Mouse (Mus musculus): ENCODE data around the gene Kazn. TPM values are rescaled to one million over a fixed set of nuclear protein-coding genes. Genes with fewer than 3 reads are reported as not detected.

The Kazn gene
- total and polyA plus RNA-seq, 3 experiments: 1.3 to 9.7 (median 4.2) TPM

GRCm38 (mm10) chr4:142071243-142071991, 167.8 kb downstream of the Kazn start:
- 0 out of 2 replicates have a peak overlapping the region, but pooled peaks have one; percentile 17 for H3K4me2 ChIP-seq (ENCODE audit: insufficient read depth, low read depth, poor library complexity, severe bottlenecking)
- no peaks in the 10 kb centered on the region for H3K79me2 ChIP-seq (replicated peaks; ENCODE audit: control insufficient read depth, extremely low read depth, insufficient read depth, poor library complexity, severe bottlenecking)
- dilution Hi-C loops (cut with MboI; ENCODE audit: extremely low pct_ligation_motif_present, extremely low pct_unique_long_range_greater_than_20kb, low sequenced_read_pairs): no loop called here
- H3K9ac ChIP-seq (ENCODE audit: insufficient read depth, low read depth): no peak overlapping the region
- in situ Hi-C loops (cut with MboI; ENCODE audit: low pct_ligation_motif_present, low pct_unique_long_range_greater_than_20kb, low sequenced_read_pairs): loop anchor here (10.0 kb wide), 1 partner anchor 207 kb away; no protein-coding TSS in a partner anchor
- no peaks in the 10 kb centered on the region for H3K9me3 ChIP-seq (replicated peaks; ENCODE audit: low read length)
- no peaks in the 10 kb centered on the region for H3K36me3 ChIP-seq (replicated peaks in 1 of 2; ENCODE audit: control insufficient read depth in 1 of 2, insufficient read depth in 1 of 2, low read length in 1 of 2)
- no peak overlapping the region for H3K27ac ChIP-seq (ENCODE audit: insufficient read depth, low read depth)
- TF ChIP-seq ELF1 (IDR thresholded peaks at IDR 0.05; ENCODE audit: low read depth, low read length) (no peak), USF2 (conservative IDR thresholded peaks at IDR 0.05; ENCODE audit: low read depth, low read length) (no peak), NRF1 (IDR thresholded peaks at IDR 0.05; ENCODE audit: low read depth, low read length) (no peak), CHD1 (IDR thresholded peaks at IDR 0.05; ENCODE audit: low read depth, low read length) (no peak), BHLHE40 (IDR thresholded peaks at IDR 0.05; ENCODE audit: low read depth, low read length) (no peak), CTCF (conservative IDR thresholded peaks at IDR 0.05 in 1 of 2, IDR thresholded peaks at IDR 0.05 in 1 of 2; ENCODE audit: low read depth in 2 of 2, low read length in 2 of 2) (no peak), ZNF384 (IDR thresholded peaks at IDR 0.05; ENCODE audit: low read depth, low read length) (no peak)
- no peaks in the 10 kb centered on the region for H3K27me3 ChIP-seq (replicated peaks)
- DNase-seq (ENCODE audit: extremely low read depth): no peak
- peaks cover 17 to 66% of the 10 kb centered on the region in 2 experiments for H3K4me1 ChIP-seq (ENCODE audit: control insufficient read depth in 1 of 2, insufficient read depth in 2 of 2)
- H3K4me3 ChIP-seq (replicated peaks in 1 of 3; ENCODE audit: low read depth in 2 of 3, low read length in 2 of 3, poor library complexity in 1 of 3): no peak overlapping the region

GRCm38 (mm10) chr4:142070840-142071239, 168.4 kb downstream of the Kazn start:
- H3K4me3 ChIP-seq (replicated peaks in 1 of 3; ENCODE audit: low read depth in 2 of 3, low read length in 2 of 3, poor library complexity in 1 of 3): no peak overlapping the region
- no peaks in the 10 kb centered on the region for H3K36me3 ChIP-seq (replicated peaks in 1 of 2; ENCODE audit: control insufficient read depth in 1 of 2, insufficient read depth in 1 of 2, low read length in 1 of 2)
- no peak for TF ChIP-seq UBTF (IDR thresholded peaks at IDR 0.05; ENCODE audit: low read depth, low read length)
- no peak for TF ChIP-seq GABPA (IDR thresholded peaks at IDR 0.05; ENCODE audit: insufficient replicate concordance, low read depth, low read length)
- TF ChIP-seq KAT2A (IDR thresholded peaks at IDR 0.05; ENCODE audit: insufficient replicate concordance, low read length): no peak
- no peak for TF ChIP-seq ZNF384 (IDR thresholded peaks at IDR 0.05; ENCODE audit: low read depth, low read length)
- no peak for TF ChIP-seq PAX5 (IDR thresholded peaks at IDR 0.05; ENCODE audit: low read length)
- TF ChIP-seq MEF2A (IDR thresholded peaks at IDR 0.05; ENCODE audit: borderline replicate concordance, low read depth, low read length): no peak
- TF ChIP-seq NELFE (IDR thresholded peaks at IDR 0.05; ENCODE audit: low read depth, low read length): no peak
- TF ChIP-seq NRF1 (IDR thresholded peaks at IDR 0.05; ENCODE audit: low read depth, low read length): no peak
- TF ChIP-seq POLR2A (IDR thresholded peaks at IDR 0.05; ENCODE audit: low read depth, low read length): no peak
- no peak for TF ChIP-seq MAX (IDR thresholded peaks at IDR 0.05; ENCODE audit: low read length)
- TF ChIP-seq ZMIZ1 (IDR thresholded peaks at IDR 0.05; ENCODE audit: low read depth, low read length): no peak
- no peak for TF ChIP-seq TBP (conservative IDR thresholded peaks at IDR 0.05; ENCODE audit: low read depth, low read length)
- TF ChIP-seq HCFC1 (IDR thresholded peaks at IDR 0.05; ENCODE audit: low read depth, low read length): no peak
- no peak for TF ChIP-seq SIN3A (IDR thresholded peaks at IDR 0.05; ENCODE audit: low read length)
- DNase-seq (ENCODE audit: extremely low read depth): no peak
- no peak overlapping the region for H3K27ac ChIP-seq (ENCODE audit: insufficient read depth, low read depth)
- in situ Hi-C loops (cut with MboI; ENCODE audit: low pct_ligation_motif_present, low pct_unique_long_range_greater_than_20kb, low sequenced_read_pairs): loop anchor here (10.0 kb wide), 1 partner anchor 206 kb away; no protein-coding TSS in a partner anchor
- H3K79me2 ChIP-seq (replicated peaks; ENCODE audit: control insufficient read depth, extremely low read depth, insufficient read depth, poor library complexity, severe bottlenecking): no peaks in the 10 kb centered on the region
- peaks cover 17 to 66% of the 10 kb centered on the region in 2 experiments for H3K4me1 ChIP-seq (ENCODE audit: control insufficient read depth in 1 of 2, insufficient read depth in 2 of 2)
- H3K9ac ChIP-seq (ENCODE audit: insufficient read depth, low read depth): no peak overlapping the region
- dilution Hi-C loops (cut with MboI; ENCODE audit: extremely low pct_ligation_motif_present, extremely low pct_unique_long_range_greater_than_20kb, low sequenced_read_pairs): no loop called here
- H3K9me3 ChIP-seq (replicated peaks; ENCODE audit: low read length): no peaks in the 10 kb centered on the region
- H3K4me2 ChIP-seq (ENCODE audit: insufficient read depth, low read depth, poor library complexity, severe bottlenecking): 0 out of 2 replicates have a peak overlapping the region, but pooled peaks have one; percentile 17
- no peaks in the 10 kb centered on the region for H3K27me3 ChIP-seq (replicated peaks)

Measured in CH12.LX (cell line).